Mouse (Mus musculus): ENCODE measurements around the gene Olfr1410. TPM values are rescaled to one million over a fixed set of nuclear protein-coding genes. Genes with fewer than 3 reads are reported as not detected.

The Olfr1410 gene
- polyA plus RNA-seq, 1 experiment from 2014 or later, result not detected

DNA sequence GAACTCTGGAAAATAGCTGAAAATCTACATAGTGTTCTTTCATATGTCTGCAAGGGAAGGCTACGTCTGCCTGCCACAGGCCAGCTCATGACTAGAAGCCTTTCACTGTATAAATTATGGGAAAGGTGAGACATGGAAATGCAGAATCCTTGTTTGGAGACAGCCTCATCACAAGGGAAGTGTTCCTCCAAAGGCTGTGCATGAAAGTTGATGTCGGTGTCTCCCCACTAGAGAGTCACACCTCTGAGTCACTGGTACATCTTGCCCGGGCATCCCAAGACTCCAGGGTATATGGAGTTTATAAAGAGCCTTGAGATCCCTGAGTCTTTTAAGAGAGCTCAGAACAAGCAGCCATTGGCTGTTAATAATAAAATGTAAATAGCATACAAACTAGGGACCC is 47.6 kb downstream of the Olfr1410 start:
- H3K9me3 ChIP-seq, result no peaks in the 10 kb centered on the region
- peaks cover 2% of the 10 kb centered on the region; the same call in 1 of the 2 replicates for H3K4me1 ChIP-seq (replicated peaks)
- no peak overlapping the region for H3K9ac ChIP-seq (replicated peaks)
- 90% methylated on average over 3 of the region's 3 CpGs for WGBS
- H3K4me2 ChIP-seq, result no peak overlapping the region
- no peak overlapping the region for H3K4me3 ChIP-seq (replicated peaks)
- H3K27me3 ChIP-seq, result peaks cover 3% of the 10 kb centered on the region; the same call in 1 of the 2 replicates
- no peak overlapping the region for H3K27ac ChIP-seq
- no peaks in the 10 kb centered on the region for H3K36me3 ChIP-seq
- ATAC-seq (ENCODE audit: insufficient number of reproducible peaks, insufficient read depth, low FRiP score, low TSS enrichment, low read depth), result no peak

DNA sequence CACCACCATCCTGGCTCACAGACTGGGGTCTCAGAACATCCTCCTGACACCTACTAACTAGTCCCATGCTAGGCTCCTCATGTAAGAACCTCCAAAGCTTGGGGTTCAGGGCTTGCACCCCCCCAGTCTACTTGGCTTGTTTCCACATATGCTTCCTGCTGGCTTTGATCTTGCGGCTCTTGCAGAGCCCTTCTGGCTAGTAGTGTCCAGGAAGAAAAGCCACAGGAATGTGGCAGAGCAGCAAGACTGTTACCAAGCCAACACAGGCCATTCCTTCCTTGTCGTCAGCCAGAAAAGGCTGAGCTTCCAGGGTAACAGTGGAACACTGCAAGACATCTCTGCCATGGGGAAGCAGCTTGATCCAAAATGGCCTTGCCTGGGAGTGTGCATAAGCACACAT is 49.1 kb downstream of the Olfr1410 start:
- Histone ChIP-seq H3K36me3 (no peaks in the 10 kb centered on the region), H3K9ac (replicated peaks) (no peak overlapping the region), H3K4me2 (no peak overlapping the region), H3K4me1 (replicated peaks) (no peaks in the 10 kb centered on the region), H3K9me3 (no peaks in the 10 kb centered on the region), H3K27me3 (0 out of 2 replicates have a peak, but pooled peaks cover 3% of the 10 kb centered on the region), H3K4me3 (replicated peaks) (no peak overlapping the region), H3K27ac (no peak overlapping the region)
- 79% methylated on average over 2 of the region's 2 CpGs for WGBS
- ATAC-seq (ENCODE audit: insufficient number of reproducible peaks, insufficient read depth, low FRiP score, low TSS enrichment, low read depth), result no peak

DNA sequence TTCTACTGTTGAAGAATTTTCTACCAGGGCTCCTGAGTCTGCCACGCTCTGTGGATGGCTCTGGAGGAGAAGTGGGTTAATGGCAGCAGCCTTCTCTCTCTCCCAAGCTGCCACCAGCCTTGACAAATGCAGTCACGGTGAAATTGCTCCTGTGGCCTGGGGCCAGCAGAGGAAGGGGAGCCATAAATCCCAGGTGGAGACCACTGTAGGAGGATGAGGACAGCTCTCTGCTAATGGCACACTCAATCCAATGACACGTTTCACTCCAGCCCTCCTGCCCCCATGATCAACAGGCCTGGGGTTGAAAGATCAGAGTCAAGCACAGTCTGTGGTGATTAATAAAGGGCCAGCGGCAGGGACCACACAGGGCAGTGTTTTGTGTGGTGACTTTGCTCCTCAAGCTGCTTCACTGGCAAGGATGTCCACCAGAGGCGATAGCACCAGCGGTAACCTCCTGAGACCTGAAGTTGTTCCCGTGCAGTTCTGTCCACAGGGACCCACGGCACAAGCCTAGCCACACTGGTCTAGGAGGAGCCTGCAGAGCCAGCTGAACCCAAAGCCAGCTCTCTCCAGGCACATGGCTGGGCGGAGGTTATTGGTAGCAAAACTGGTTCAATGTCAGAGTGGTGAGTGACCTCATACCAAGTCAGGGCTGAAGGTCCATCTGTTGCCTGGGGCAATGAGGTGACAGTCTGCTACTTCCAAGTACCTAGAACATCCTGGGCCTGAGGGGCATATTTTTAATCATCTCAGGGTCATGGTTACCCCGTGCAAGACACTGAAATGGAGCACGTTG is 51.6 kb downstream of the Olfr1410 start:
- no peaks in the 10 kb centered on the region for H3K9me3 ChIP-seq
- ATAC-seq (ENCODE audit: insufficient number of reproducible peaks, insufficient read depth, low FRiP score, low TSS enrichment, low read depth), result no peak
- no peak overlapping the region for H3K27ac ChIP-seq
- H3K4me3 ChIP-seq (replicated peaks), result no peak overlapping the region
- H3K27me3 ChIP-seq, result no peaks in the 10 kb centered on the region
- WGBS, result 60% methylated on average over 11 of the region's 11 CpGs
- H3K4me1 ChIP-seq (replicated peaks), result no peaks in the 10 kb centered on the region
- H3K4me2 ChIP-seq, result no peak overlapping the region
- H3K9ac ChIP-seq (replicated peaks), result no peak overlapping the region
- no peaks in the 10 kb centered on the region for H3K36me3 ChIP-seq

DNA sequence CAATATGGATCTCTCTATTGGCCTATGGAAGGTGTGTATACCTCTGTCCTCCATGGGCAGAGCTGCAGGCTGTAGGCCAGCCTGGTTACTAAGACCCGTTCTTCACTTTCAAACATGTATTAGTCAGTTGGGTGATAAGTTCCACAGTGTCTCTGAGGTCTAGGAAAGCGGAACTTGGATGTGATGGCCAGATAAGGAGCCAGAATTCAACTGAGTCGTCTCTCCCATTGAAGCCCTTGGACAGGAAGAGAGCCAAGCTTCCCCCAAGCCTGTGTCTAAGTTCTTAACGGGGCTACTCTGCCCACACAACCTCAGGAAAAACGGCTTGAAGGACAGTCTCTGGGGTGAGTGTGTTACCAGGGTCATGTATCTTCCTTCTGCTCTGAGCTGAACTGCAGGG is 53.8 kb downstream of the Olfr1410 start:
- H3K4me1 ChIP-seq (replicated peaks), result no peaks in the 10 kb centered on the region
- H3K27ac ChIP-seq, result no peak overlapping the region
- no peaks in the 10 kb centered on the region for H3K9me3 ChIP-seq
- H3K27me3 ChIP-seq, result no peaks in the 10 kb centered on the region
- WGBS, result 71% methylated on average over 5 of the region's 5 CpGs
- H3K4me2 ChIP-seq, result no peak overlapping the region
- H3K4me3 ChIP-seq (replicated peaks), result no peak overlapping the region
- H3K9ac ChIP-seq (replicated peaks), result no peak overlapping the region
- H3K36me3 ChIP-seq, result no peaks in the 10 kb centered on the region
- no peak for ATAC-seq (ENCODE audit: insufficient number of reproducible peaks, insufficient read depth, low FRiP score, low TSS enrichment, low read depth)

Other genes starting within 250 kb of the Olfr1410 start
- 248 and 257 TPM in 2 replicates for gene Ndufa10, start 131.9 kb upstream of the Olfr1410 start, polyA plus RNA-seq (2016; fragmentation: Nextera tagmentation; extraction: Ambion mirVana)
- not detected in 2 replicates for gene Olfr1416, start 120.7 kb upstream of the Olfr1410 start, polyA plus RNA-seq (2016; fragmentation: Nextera tagmentation; extraction: Ambion mirVana)
- not detected in 2 replicates for gene Olfr1415, start 109.7 kb upstream of the Olfr1410 start, polyA plus RNA-seq (2016; fragmentation: Nextera tagmentation; extraction: Ambion mirVana)
- not detected in 2 replicates for gene Olfr1414, start 87.1 kb upstream of the Olfr1410 start, polyA plus RNA-seq (2016; fragmentation: Nextera tagmentation; extraction: Ambion mirVana)
- gene Olfr1413, start 34.5 kb upstream of the Olfr1410 start, polyA plus RNA-seq (2016; fragmentation: Nextera tagmentation; extraction: Ambion mirVana), result not detected in 2 replicates
- gene Olfr1412, start 20.0 kb upstream of the Olfr1410 start, polyA plus RNA-seq (2016; fragmentation: Nextera tagmentation; extraction: Ambion mirVana), result not detected in 2 replicates
- not detected in 2 replicates for gene Olfr1411, start 11.4 kb upstream of the Olfr1410 start, polyA plus RNA-seq (2016; fragmentation: Nextera tagmentation; extraction: Ambion mirVana)
- gene Olfr12, start 12.0 kb downstream of the Olfr1410 start, polyA plus RNA-seq (2016; fragmentation: Nextera tagmentation; extraction: Ambion mirVana), result not detected in 2 replicates
- gene Cops9, start 36.2 kb downstream of the Olfr1410 start, polyA plus RNA-seq (2016; fragmentation: Nextera tagmentation; extraction: Ambion mirVana), result 362 and 363 TPM in 2 replicates
- not detected in 2 replicates for gene Otos, start 43.1 kb downstream of the Olfr1410 start, polyA plus RNA-seq (2016; fragmentation: Nextera tagmentation; extraction: Ambion mirVana)
- 82.2 and 87.9 TPM in 2 replicates for gene Gpc1, start 225.9 kb downstream of the Olfr1410 start, polyA plus RNA-seq (2016; fragmentation: Nextera tagmentation; extraction: Ambion mirVana)